Mouse (Mus musculus): ENCODE data around the gene Gdpd5.

GRCm38 (mm10) chr7:99441534-99442072 lies 60.4 kb downstream of the Gdpd5 start:
- no peak for TF ChIP-seq CTCF (IDR thresholded peaks at IDR 0.05; ENCODE audit: low read depth)
- peak; percentile 73 for TF ChIP-seq EP300 (IDR thresholded peaks at IDR 0.05; ENCODE audit: low read depth)
